Mouse (Mus musculus) gastrocnemius, postnatal 10 days (tissue): Measurements from ENCODE around the gene Rpp25. TPM values are rescaled to one million over a fixed set of nuclear protein-coding genes. Genes with fewer than 3 reads are reported as not detected.

Experiments
- total RNA-seq, 2 experiments: library from RNA; stranded (reverse); gene quantifications; 2 replicates each; pipeline ENCODE4 v1.2.3; 2021

Rpp25 gene
- total RNA-seq, 2 experiments from 2014 or later: not detected

Other genes starting within 250 kb of the Rpp25 start
- gene 1700017B05Rik, start 241.4 kb upstream of the Rpp25 start, total RNA-seq: 10 to 100 TPM; 10.2 to 12.8 TPM
- 1 to 10 TPM; 7.7 to 8.8 TPM for gene Ppcdc, start 63.9 kb upstream of the Rpp25 start, total RNA-seq
- gene Scamp5, start 36.0 kb upstream of the Rpp25 start, total RNA-seq: 1 to 10 TPM; 6.8 to 8.3 TPM
- gene Cox5a, start 17.2 kb downstream of the Rpp25 start, total RNA-seq: 1,000 to 10,000 TPM in 1 of 2 experiments, 100 to 1,000 TPM in 1; 862 to 1,077 TPM
- 1 to 10 TPM; 9.1 to 9.2 TPM for gene Fam219b, start 33.5 kb downstream of the Rpp25 start, total RNA-seq
- gene Mpi, start 48.7 kb downstream of the Rpp25 start, total RNA-seq: 10 to 100 TPM; 87.2 to 96.9 TPM
- 10 to 100 TPM; 52.5 to 56.3 TPM for gene Scamp2, start 56.9 kb downstream of the Rpp25 start, total RNA-seq
- gene Ulk3, start 85.4 kb downstream of the Rpp25 start, total RNA-seq: 10 to 100 TPM in 1 of 2 experiments, 1 to 10 TPM in 1; 7.6 to 12.2 TPM
- not detected for gene Cplx3, start 102.3 kb downstream of the Rpp25 start, total RNA-seq
- gene Lman1l, start 116.7 kb downstream of the Rpp25 start, total RNA-seq: not detected
- gene Csk, start 149.6 kb downstream of the Rpp25 start, total RNA-seq: 10 to 100 TPM; 19.3 to 31.7 TPM
- gene Cyp1a2, start 179.7 kb downstream of the Rpp25 start, total RNA-seq: under 1 TPM in 1 of 2 experiments, not detected in 1; 0.14 TPM
- under 1 TPM; 0.09 TPM for gene Cyp1a1, start 183.9 kb downstream of the Rpp25 start, total RNA-seq
- 1 to 10 TPM; 7.8 to 8.5 TPM for gene Edc3, start 204.5 kb downstream of the Rpp25 start, total RNA-seq